Mouse (Mus musculus): ENCODE measurements around the gene Gars. TPM values are rescaled to one million over a fixed set of nuclear protein-coding genes. Genes with fewer than 3 reads are reported as not detected.

Gene Gars
- polyA plus RNA-seq, 1 experiment: 40.1 TPM

DNA sequence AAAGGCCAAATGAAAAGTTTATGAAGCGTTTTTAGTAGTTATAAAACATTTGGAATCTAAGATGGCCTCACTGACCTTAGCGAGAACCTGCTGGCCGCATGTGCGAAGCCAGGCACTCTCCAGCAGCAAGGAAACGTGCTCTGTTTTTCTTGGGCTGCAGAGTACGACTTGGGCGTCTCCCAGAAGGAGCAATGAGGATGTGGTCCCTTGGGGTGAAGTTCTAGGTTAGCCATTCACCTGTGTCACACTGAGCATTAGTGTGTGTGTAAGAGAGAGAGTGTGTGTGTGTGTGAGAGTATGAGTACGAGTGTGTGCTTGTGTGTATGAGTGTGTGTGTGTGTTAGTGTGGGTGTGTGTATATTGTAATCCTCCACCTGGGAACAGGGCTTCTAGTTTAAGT lies 5.4 kb downstream of the Gars start:
- Histone ChIP-seq H3K27me3 (ENCODE audit: control insufficient read depth, insufficient read depth, low read length) (no peaks in the 10 kb centered on the region), H3K36me3 (ENCODE audit: control insufficient read depth, insufficient read depth, low read length) (peaks cover 4% of the 10 kb centered on the region; the same call in 1 of the 2 replicates), H3K4me3 (ENCODE audit: control insufficient read depth, insufficient read depth, low read length) (no peak overlapping the region), H3K27ac (ENCODE audit: control insufficient read depth, insufficient read depth, low read length) (no peak overlapping the region), H3K4me1 (replicated peaks; ENCODE audit: control insufficient read depth, insufficient read depth, low read length) (peaks cover 3% of the 10 kb centered on the region)
- DNase-seq: no peak
- WGBS: 92% methylated on average over 8 of the region's 8 CpGs
- no peak for TF ChIP-seq CTCF (IDR thresholded peaks at IDR 0.05; ENCODE audit: borderline replicate concordance, control insufficient read depth, extremely low read depth, insufficient read depth, low read length, poor library complexity)
- no peak for TF ChIP-seq POLR2A (IDR thresholded peaks at IDR 0.05; ENCODE audit: control insufficient read depth, extremely low read depth, insufficient read depth, low read length, poor library complexity)

DNA sequence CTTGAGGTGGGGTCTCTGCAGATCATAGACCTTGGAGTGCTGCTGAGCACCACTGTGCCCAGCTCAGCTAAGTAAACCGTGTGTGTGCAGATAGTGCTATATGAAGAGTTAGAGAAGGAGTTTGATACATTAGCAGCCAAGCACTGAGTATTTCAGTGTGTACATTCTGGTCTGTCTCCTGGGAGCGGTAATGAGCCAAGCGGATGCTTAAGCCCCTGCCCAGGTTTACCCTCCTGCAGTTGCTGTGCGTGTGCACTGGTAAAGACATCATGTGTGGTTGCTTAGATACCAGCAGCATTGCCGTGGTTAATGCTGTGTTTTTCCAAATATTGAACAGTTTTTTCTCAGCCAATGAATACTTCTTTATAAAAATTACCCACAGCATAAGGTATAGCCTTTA lies 6.7 kb downstream of the Gars start:
- no peak for DNase-seq
- H3K27me3 ChIP-seq (ENCODE audit: control insufficient read depth, insufficient read depth, low read length): no peaks in the 10 kb centered on the region
- 86% methylated on average over 5 of the region's 5 CpGs for WGBS
- TF ChIP-seq CTCF (IDR thresholded peaks at IDR 0.05; ENCODE audit: borderline replicate concordance, control insufficient read depth, extremely low read depth, insufficient read depth, low read length, poor library complexity): no peak
- no peak for TF ChIP-seq POLR2A (IDR thresholded peaks at IDR 0.05; ENCODE audit: control insufficient read depth, extremely low read depth, insufficient read depth, low read length, poor library complexity)
- H3K4me1 ChIP-seq (replicated peaks; ENCODE audit: control insufficient read depth, insufficient read depth, low read length): no peaks in the 10 kb centered on the region; the same call in 1 of the 2 replicates
- peaks cover 4% of the 10 kb centered on the region; the same call in 1 of the 2 replicates for H3K36me3 ChIP-seq (ENCODE audit: control insufficient read depth, insufficient read depth, low read length)
- no peak overlapping the region for H3K4me3 ChIP-seq (ENCODE audit: control insufficient read depth, insufficient read depth, low read length)
- no peak overlapping the region for H3K27ac ChIP-seq (ENCODE audit: control insufficient read depth, insufficient read depth, low read length)

DNA sequence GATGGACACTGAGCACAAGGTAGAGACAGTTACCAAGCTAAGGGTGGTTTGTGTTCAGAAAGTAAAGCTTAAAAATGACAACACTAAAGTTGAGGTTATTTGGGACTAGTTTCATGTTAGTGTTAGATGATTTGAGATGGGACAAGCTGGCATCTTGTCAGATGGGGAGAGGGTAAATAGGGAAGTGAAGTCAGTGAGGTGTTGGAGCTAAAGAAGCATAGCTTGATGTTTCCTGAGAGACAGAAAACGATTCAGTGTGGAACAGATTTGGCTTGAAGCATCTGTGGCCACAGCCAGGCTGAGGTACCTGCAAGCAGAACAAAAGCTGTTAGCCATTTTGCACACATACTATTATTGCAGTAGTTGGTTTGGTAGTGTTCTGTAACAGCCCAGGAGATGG lies 7.5 kb downstream of the Gars start:
- H3K27ac ChIP-seq (ENCODE audit: control insufficient read depth, insufficient read depth, low read length): no peak overlapping the region
- H3K36me3 ChIP-seq (ENCODE audit: control insufficient read depth, insufficient read depth, low read length): peaks cover 11% of the 10 kb centered on the region; the same call in 1 of the 2 replicates
- H3K4me3 ChIP-seq (ENCODE audit: control insufficient read depth, insufficient read depth, low read length): no peak overlapping the region
- TF ChIP-seq POLR2A (IDR thresholded peaks at IDR 0.05; ENCODE audit: control insufficient read depth, extremely low read depth, insufficient read depth, low read length, poor library complexity) (no peak), CTCF (IDR thresholded peaks at IDR 0.05; ENCODE audit: borderline replicate concordance, control insufficient read depth, extremely low read depth, insufficient read depth, low read length, poor library complexity) (no peak)
- no peak for DNase-seq
- no peaks in the 10 kb centered on the region for H3K27me3 ChIP-seq (ENCODE audit: control insufficient read depth, insufficient read depth, low read length)
- no peaks in the 10 kb centered on the region; the same call in 1 of the 2 replicates for H3K4me1 ChIP-seq (replicated peaks; ENCODE audit: control insufficient read depth, insufficient read depth, low read length)
- whole genome bisulfite sequencing: 9% methylated on average over 1 of the region's 1 CpGs

DNA sequence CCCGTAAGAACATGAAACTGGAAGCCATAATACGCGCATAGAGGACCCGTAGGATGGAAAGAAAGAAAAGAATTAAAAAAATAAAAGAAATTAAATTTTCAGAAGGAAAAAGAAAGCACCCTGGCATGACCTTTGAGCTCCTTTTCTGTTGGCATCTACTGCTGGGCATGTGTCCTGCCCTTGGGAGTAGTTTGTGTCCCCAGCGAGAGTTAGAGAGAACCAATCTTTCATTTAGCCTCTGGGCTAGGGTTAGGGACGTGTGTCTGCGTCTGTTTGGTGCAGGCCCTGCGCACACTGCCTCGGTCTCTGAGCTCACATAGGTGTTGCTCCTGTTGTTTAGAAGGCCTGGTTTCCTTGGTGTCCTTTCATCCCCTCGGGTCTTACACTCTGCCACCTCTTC lies 11.4 kb downstream of the Gars start:
- Histone ChIP-seq H3K4me3 (ENCODE audit: control insufficient read depth, insufficient read depth, low read length) (no peak overlapping the region), H3K36me3 (ENCODE audit: control insufficient read depth, insufficient read depth, low read length) (peaks cover 28% of the 10 kb centered on the region), H3K27ac (ENCODE audit: control insufficient read depth, insufficient read depth, low read length) (no peak overlapping the region), H3K4me1 (replicated peaks; ENCODE audit: control insufficient read depth, insufficient read depth, low read length) (no peaks in the 10 kb centered on the region; the same call in 1 of the 2 replicates), H3K27me3 (ENCODE audit: control insufficient read depth, insufficient read depth, low read length) (no peaks in the 10 kb centered on the region)
- no peak for TF ChIP-seq POLR2A (IDR thresholded peaks at IDR 0.05; ENCODE audit: control insufficient read depth, extremely low read depth, insufficient read depth, low read length, poor library complexity)
- no peak for TF ChIP-seq CTCF (IDR thresholded peaks at IDR 0.05; ENCODE audit: borderline replicate concordance, control insufficient read depth, extremely low read depth, insufficient read depth, low read length, poor library complexity)
- WGBS: 94% methylated on average over 10 of the region's 10 CpGs
- no peak for DNase-seq

DNA sequence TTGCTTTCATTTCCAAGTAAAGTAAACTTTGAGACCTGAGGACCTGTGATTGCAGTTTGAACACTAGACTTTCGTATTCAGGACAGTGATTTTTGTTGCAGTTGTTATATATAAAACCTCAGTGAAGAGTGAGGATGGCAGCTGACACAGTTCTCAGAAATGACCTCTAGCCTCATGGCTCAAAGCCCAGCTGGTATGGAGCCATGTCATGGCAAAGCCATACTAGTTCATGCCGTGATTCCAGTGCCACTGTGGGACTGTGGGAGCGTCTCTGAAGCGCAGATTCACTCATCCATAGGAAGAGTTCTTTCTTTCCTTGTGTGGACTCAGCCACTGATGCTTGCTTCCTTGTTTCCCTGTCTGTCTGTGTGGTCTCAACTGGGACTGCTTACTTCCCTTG lies 16.7 kb downstream of the Gars start:
- H3K27ac ChIP-seq (ENCODE audit: control insufficient read depth, insufficient read depth, low read length): no peak overlapping the region
- no peaks in the 10 kb centered on the region for H3K4me1 ChIP-seq (replicated peaks; ENCODE audit: control insufficient read depth, insufficient read depth, low read length)
- peaks cover 56% of the 10 kb centered on the region for H3K36me3 ChIP-seq (ENCODE audit: control insufficient read depth, insufficient read depth, low read length)
- no peak for DNase-seq
- 96% methylated on average over 4 of the region's 4 CpGs for WGBS
- H3K4me3 ChIP-seq (ENCODE audit: control insufficient read depth, insufficient read depth, low read length): no peak overlapping the region
- TF ChIP-seq CTCF (IDR thresholded peaks at IDR 0.05; ENCODE audit: borderline replicate concordance, control insufficient read depth, extremely low read depth, insufficient read depth, low read length, poor library complexity): no peak
- no peak for TF ChIP-seq POLR2A (IDR thresholded peaks at IDR 0.05; ENCODE audit: control insufficient read depth, extremely low read depth, insufficient read depth, low read length, poor library complexity)
- H3K27me3 ChIP-seq (ENCODE audit: control insufficient read depth, insufficient read depth, low read length): no peaks in the 10 kb centered on the region

DNA sequence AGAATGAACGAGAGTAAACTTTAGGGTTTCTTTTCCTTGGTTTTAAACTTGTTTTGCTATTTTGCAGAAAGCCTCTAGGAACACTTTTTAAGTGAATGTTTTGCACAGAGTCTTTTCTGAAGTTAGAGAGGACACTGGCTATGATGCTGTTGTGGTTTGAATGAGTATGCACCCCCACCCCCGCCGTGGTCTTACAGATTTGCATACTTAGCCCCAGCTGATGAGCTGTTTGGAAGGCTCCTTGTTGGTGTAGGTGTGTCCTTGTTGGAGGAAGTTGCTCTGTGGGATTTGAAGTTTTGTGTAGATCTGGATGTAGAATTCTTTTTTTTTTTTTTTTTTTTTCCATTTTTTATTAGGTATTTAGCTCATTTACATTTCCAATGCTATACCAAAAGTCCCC lies 19.6 kb downstream of the Gars start:
- Histone ChIP-seq H3K4me1 (replicated peaks; ENCODE audit: control insufficient read depth, insufficient read depth, low read length) (no peaks in the 10 kb centered on the region), H3K27ac (ENCODE audit: control insufficient read depth, insufficient read depth, low read length) (no peak overlapping the region), H3K36me3 (ENCODE audit: control insufficient read depth, insufficient read depth, low read length) (peaks cover 59% of the 10 kb centered on the region), H3K27me3 (ENCODE audit: control insufficient read depth, insufficient read depth, low read length) (no peaks in the 10 kb centered on the region), H3K4me3 (ENCODE audit: control insufficient read depth, insufficient read depth, low read length) (no peak overlapping the region)
- DNase-seq: no peak
- TF ChIP-seq POLR2A (IDR thresholded peaks at IDR 0.05; ENCODE audit: control insufficient read depth, extremely low read depth, insufficient read depth, low read length, poor library complexity) (no peak), CTCF (IDR thresholded peaks at IDR 0.05; ENCODE audit: borderline replicate concordance, control insufficient read depth, extremely low read depth, insufficient read depth, low read length, poor library complexity) (no peak)
- WGBS: 76% methylated on average over 3 of the region's 3 CpGs

DNA sequence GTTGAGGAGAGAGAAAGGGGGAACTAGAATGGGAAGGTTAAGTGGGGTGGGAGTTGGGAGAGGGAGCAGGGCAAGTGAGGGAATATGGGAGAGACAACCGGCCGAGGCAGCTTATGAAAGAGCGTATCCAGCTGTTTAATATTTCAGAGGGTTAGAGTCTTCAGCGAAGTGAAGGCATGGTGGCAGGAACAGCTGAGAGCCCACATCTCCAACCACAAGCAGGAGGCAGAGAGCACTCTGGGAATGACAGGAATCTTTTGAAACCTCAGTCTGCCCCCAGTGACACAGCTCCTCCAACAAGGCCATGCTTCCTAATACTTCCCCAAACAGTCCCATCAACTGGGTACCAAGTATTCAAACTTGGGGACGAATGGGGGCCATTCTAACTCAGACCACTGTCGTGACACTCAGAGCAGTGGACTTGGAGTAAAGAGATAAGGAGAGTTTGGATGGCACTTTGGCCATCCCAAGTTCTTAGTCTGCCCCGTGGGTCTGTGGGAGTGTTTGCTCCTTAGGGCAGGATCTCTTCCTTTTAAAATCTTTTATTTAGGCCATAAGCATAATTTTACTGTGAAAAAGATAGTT lies 22.5 kb downstream of the Gars start:
- WGBS: 95% methylated on average over 7 of the region's 7 CpGs
- Histone ChIP-seq H3K27me3 (ENCODE audit: control insufficient read depth, insufficient read depth, low read length) (no peaks in the 10 kb centered on the region), H3K4me1 (replicated peaks; ENCODE audit: control insufficient read depth, insufficient read depth, low read length) (no peaks in the 10 kb centered on the region), H3K4me3 (ENCODE audit: control insufficient read depth, insufficient read depth, low read length) (no peak overlapping the region), H3K27ac (ENCODE audit: control insufficient read depth, insufficient read depth, low read length) (no peak overlapping the region), H3K36me3 (ENCODE audit: control insufficient read depth, insufficient read depth, low read length) (peaks cover 68% of the 10 kb centered on the region)
- TF ChIP-seq CTCF (IDR thresholded peaks at IDR 0.05; ENCODE audit: borderline replicate concordance, control insufficient read depth, extremely low read depth, insufficient read depth, low read length, poor library complexity): no peak
- TF ChIP-seq POLR2A (IDR thresholded peaks at IDR 0.05; ENCODE audit: control insufficient read depth, extremely low read depth, insufficient read depth, low read length, poor library complexity): no peak
- no peak for DNase-seq
